Mouse (Mus musculus) stomach, embryonic 16.5 days (tissue): ENCODE data around the gene 5330417H12Rik. TPM values are rescaled to one million over a fixed set of nuclear protein-coding genes. Genes with fewer than 3 reads are reported as not detected.

Experiments used
- ATAC-seq: fragments of 200-750 bp; cut with Nextera tagmentation; 2 replicates; pipeline ENCODE4 v1.8.0; 2017; ENCODE audit warnings: moderate number of reproducible peaks, moderate TSS enrichment; ENCODE audit not compliant: insufficient read depth, low FRiP score
- H3K27ac ChIP-seq: fragments of 300-500 bp; sonication (generic); 2 replicates; pipeline ENCODE4 v1.5.1; 2014; ENCODE audit warnings: low read length
- H3K27me3 ChIP-seq: fragments of 300-500 bp; sonication (generic); 2 replicates; pipeline ENCODE4 v1.6.1; 2014; ENCODE audit warnings: low read length, control low read depth, mixed read lengths; ENCODE audit not compliant: control insufficient read depth, insufficient read depth
- H3K36me3 ChIP-seq: fragments of 300-500 bp; sonication (generic); 2 replicates; pipeline ENCODE4 v1.6.1; 2014; ENCODE audit warnings: low read length; ENCODE audit not compliant: control insufficient read depth, insufficient read depth
- H3K4me1 ChIP-seq: fragments of 300-500 bp; sonication (generic); 2 replicates; pipeline ENCODE4 v1.6.1; 2014; ENCODE audit warnings: low read length, control low read depth, mixed read lengths; ENCODE audit not compliant: control insufficient read depth, insufficient read depth
- H3K4me2 ChIP-seq: fragments of 300-500 bp; sonication (generic); 2 replicates; pipeline ENCODE4 v1.6.1; 2014; ENCODE audit warnings: low read depth, low read length, mixed read lengths
- H3K4me3 ChIP-seq: fragments of 300-500 bp; sonication (generic); replicated peaks from 2 replicates; pipeline ENCODE4 v1.5.1; 2014; ENCODE audit warnings: mild to moderate bottlenecking, low read length
- H3K9ac ChIP-seq: fragments of 300-500 bp; sonication (generic); 2 replicates; pipeline ENCODE4 v1.6.1; 2014; ENCODE audit warnings: low read length
- H3K9me3 ChIP-seq: fragments of 300-500 bp; sonication (generic); replicated peaks from 2 replicates; pipeline ENCODE4 v1.6.1; 2016; ENCODE audit warnings: low read length, control low read depth; ENCODE audit not compliant: control insufficient read depth
- WGBS: fragments of 180-500 bp; shearing (Covaris S2); extraction: QIAGEN DNeasy Blood & Tissue Kit; methylation state at CpG from one replicate; pipeline ENCODE4 v1.1.7; 2014; 5-methylcytosine and 5-hydroxymethylcytosine counted together
- polyA plus RNA-seq: library from polyadenylated mRNA; unstranded; fragments of >200 nt; fragmentation: Nextera tagmentation; extraction: Ambion mirVana; gene quantifications from 2 replicates; pipeline ENCODE4 v1.2.1, GENCODE M21; 2015

Gene 5330417H12Rik
- polyA plus RNA-seq, 1 experiment from 2014 or later, result not detected

GRCm38 (mm10) chr7:107594857-107595402 lies 30.0 kb downstream of the 5330417H12Rik start, which contains the start of gene Ppfibp2:
Ppfibp2 (plus strand) TSS chr7:107595207.
- no peaks in the 10 kb centered on the region for H3K36me3 ChIP-seq
- H3K9ac ChIP-seq, result peak within 1 kb of the TSS; percentile 71
- no peaks in the 10 kb centered on the region for H3K9me3 ChIP-seq
- H3K4me2 ChIP-seq, result peak within 1 kb of the TSS; percentile 94
- H3K4me3 ChIP-seq, result peak within 1 kb of the TSS; percentile 64
- peaks cover 2% of the 10 kb centered on the region; the same call in 1 of the 2 replicates for H3K4me1 ChIP-seq
- ATAC-seq, result peak; percentile 97
- H3K27ac ChIP-seq, result peak within 1 kb of the TSS; percentile 76
- WGBS, result under 1% methylated on average over 24 of the region's 24 CpGs
- no peaks in the 10 kb centered on the region for H3K27me3 ChIP-seq

- Histone ChIP-seq H3K27ac (peak overlapping the region; percentile 76), H3K4me1 (peaks cover 2% of the 10 kb centered on the region; the same call in 1 of the 2 replicates), H3K4me3 (peak overlapping the region; percentile 64), H3K27me3 (no peaks in the 10 kb centered on the region), H3K9me3 (no peaks in the 10 kb centered on the region), H3K4me2 (peak overlapping the region; percentile 94), H3K36me3 (no peaks in the 10 kb centered on the region), H3K9ac (peak overlapping the region; percentile 71)
- WGBS, result 2% methylated on average over 16 of the region's 16 CpGs
- peak; percentile 79 for ATAC-seq
These were observed 30.6 kb downstream of the 5330417H12Rik start for GRCm38 (mm10) chr7:107594325-107594856.

GRCm38 (mm10) chr7:107593904-107594303 lies 31.1 kb downstream of the 5330417H12Rik start:
- Histone ChIP-seq H3K4me2 (peak overlapping the region; percentile 94), H3K27me3 (no peaks in the 10 kb centered on the region), H3K27ac (peak overlapping the region; percentile 76; the same call in 1 of the 2 replicates), H3K9me3 (no peaks in the 10 kb centered on the region), H3K4me1 (peaks cover 2% of the 10 kb centered on the region; the same call in 1 of the 2 replicates), H3K4me3 (peak overlapping the region; percentile 64; the same call in 1 of the 2 replicates), H3K36me3 (no peaks in the 10 kb centered on the region), H3K9ac (no peak overlapping the region; the same call in 1 of the 2 replicates)
- no peak for ATAC-seq
- WGBS, result 38% methylated on average over 7 of the region's 7 CpGs

- peaks cover 2% of the 10 kb centered on the region; the same call in 1 of the 2 replicates for H3K4me1 ChIP-seq
- no peak overlapping the region for H3K4me2 ChIP-seq
- H3K4me3 ChIP-seq, result no peak overlapping the region
- no peaks in the 10 kb centered on the region for H3K27me3 ChIP-seq
- H3K36me3 ChIP-seq, result no peaks in the 10 kb centered on the region
- H3K9me3 ChIP-seq, result no peaks in the 10 kb centered on the region
- 43% methylated on average over 2 of the region's 2 CpGs for WGBS
- no peak overlapping the region for H3K9ac ChIP-seq
- H3K27ac ChIP-seq, result no peak overlapping the region
- ATAC-seq, result no peak
These were observed 32.3 kb downstream of the 5330417H12Rik start for GRCm38 (mm10) chr7:107592641-107593040.

- Histone ChIP-seq H3K4me1 (no peaks in the 10 kb centered on the region), H3K27ac (no peak overlapping the region), H3K36me3 (peaks cover 8% of the 10 kb centered on the region; the same call in 1 of the 2 replicates), H3K27me3 (no peaks in the 10 kb centered on the region), H3K4me3 (no peak overlapping the region), H3K9ac (no peak overlapping the region), H3K4me2 (no peak overlapping the region), H3K9me3 (no peaks in the 10 kb centered on the region; the same call in 1 of the 2 replicates)
- ATAC-seq, result no peak
- WGBS, result 63% methylated on average over 3 of the region's 3 CpGs
These were observed 50.7 kb downstream of the 5330417H12Rik start for GRCm38 (mm10) chr7:107574276-107574675.

Other genes with a start within 250 kb of the 5330417H12Rik start
- gene Olfml1, start 57.7 kb downstream of the 5330417H12Rik start, polyA plus RNA-seq, result 17.1 and 19.6 TPM in 2 replicates
- 20.3 and 24.6 TPM in 2 replicates for gene Ppfibp2, start 30.0 kb downstream of the 5330417H12Rik start, polyA plus RNA-seq
- gene Cyb5r2, start 132.9 kb upstream of the 5330417H12Rik start, polyA plus RNA-seq, result 0.25 and 0.34 TPM in 2 replicates
- not detected in 2 replicates for gene Ovch2, start 176.0 kb upstream of the 5330417H12Rik start, polyA plus RNA-seq
- gene Olfr467, start 187.1 kb upstream of the 5330417H12Rik start, polyA plus RNA-seq, result not detected in 2 replicates
- gene Olfr469, start 200.4 kb upstream of the 5330417H12Rik start, polyA plus RNA-seq, result not detected in 2 replicates
- not detected in 2 replicates for gene Olfr470, start 222.3 kb upstream of the 5330417H12Rik start, polyA plus RNA-seq